Mouse (Mus musculus) ES-E14 (cell line): ENCODE data around the gene Gpx7.

Experiments
- CHD2 ChIP-seq: IDR thresholded peaks from 2 replicates; pipeline ENCODE4 v1.6.1; 2014; ENCODE audit warnings: mild to moderate bottlenecking, low read depth, low read length, inconsistent platforms
- HCFC1 ChIP-seq: IDR thresholded peaks from 2 replicates; pipeline ENCODE4 v1.6.1; 2012; ENCODE audit warnings: low read length, inconsistent platforms, borderline replicate concordance; ENCODE audit not compliant: insufficient read depth
- MAFK ChIP-seq: IDR thresholded peaks from 2 replicates; pipeline ENCODE4 v1.6.1; 2014; ENCODE audit warnings: mild to moderate bottlenecking, low read depth, low read length, inconsistent platforms; ENCODE audit not compliant: insufficient read depth
- ZC3H11A ChIP-seq: IDR thresholded peaks from 2 replicates; pipeline ENCODE4 v1.6.1; 2012; ENCODE audit warnings: low read depth, mild to moderate bottlenecking, inconsistent platforms, low read length, borderline replicate concordance
- ZNF384 ChIP-seq: IDR thresholded peaks from 2 replicates; pipeline ENCODE4 v1.6.1; 2012; ENCODE audit warnings: low read depth, low read length, inconsistent platforms

DNA sequence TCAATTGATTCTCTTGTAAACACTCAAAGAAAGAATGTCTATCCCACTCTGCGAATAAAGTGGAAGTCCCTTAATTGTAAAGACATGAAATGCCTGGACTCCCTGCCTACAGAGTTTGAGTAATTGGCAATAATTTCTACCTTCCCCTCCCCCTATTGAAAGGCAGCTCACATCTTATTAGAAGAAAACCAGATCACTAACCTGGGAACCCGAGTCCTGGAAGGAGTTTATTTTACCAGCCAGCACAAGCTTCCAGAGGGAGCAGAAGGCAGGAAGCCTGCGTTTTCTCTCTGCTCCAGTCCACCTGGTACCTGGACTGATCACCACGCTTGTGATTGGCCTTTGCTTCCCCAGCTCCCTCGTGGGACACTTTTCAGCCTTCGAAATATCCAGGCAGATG is 26.6 kb upstream of the Gpx7 start:
- TF ChIP-seq ZC3H11A: no peak
- no peak for TF ChIP-seq CHD2
- TF ChIP-seq HCFC1: no peak
- TF ChIP-seq ZNF384: no peak
- no peak for TF ChIP-seq MAFK
